Mouse (Mus musculus) lung, embryonic 16.5 days (tissue): ENCODE measurements around the gene Smg6. TPM values are rescaled to one million over a fixed set of nuclear protein-coding genes. Genes with fewer than 3 reads are reported as not detected.

Source experiments
- ATAC-seq: fragments of 200-750 bp; cut with Nextera tagmentation; 2 replicates; pipeline ENCODE4 v1.8.0; 2017; ENCODE audit warnings: low read depth, mild to moderate bottlenecking, moderate library complexity
- H3K27ac ChIP-seq: fragments of 300-500 bp; sonication (generic); 2 replicates; pipeline ENCODE4 v1.5.1; 2014; ENCODE audit warnings: mild to moderate bottlenecking, control low read depth, low read length
- H3K27me3 ChIP-seq: fragments of 300-500 bp; sonication (generic); 2 replicates; pipeline ENCODE4 v1.6.1; 2014; ENCODE audit warnings: low read depth, low read length, mixed read lengths; ENCODE audit not compliant: control insufficient read depth, insufficient read depth
- H3K36me3 ChIP-seq: fragments of 300-500 bp; sonication (generic); 2 replicates; pipeline ENCODE4 v1.6.1; 2014; ENCODE audit warnings: low read length; ENCODE audit not compliant: control insufficient read depth, insufficient read depth
- H3K4me1 ChIP-seq: fragments of 300-500 bp; sonication (generic); replicated peaks from 2 replicates; pipeline ENCODE4 v1.6.1; 2014; ENCODE audit warnings: low read length, mixed read lengths; ENCODE audit not compliant: control insufficient read depth, insufficient read depth
- H3K4me2 ChIP-seq: fragments of 300-500 bp; sonication (generic); 2 replicates; pipeline ENCODE4 v1.6.1; 2014; ENCODE audit warnings: low read depth, low read length, control low read depth
- H3K4me3 ChIP-seq: fragments of 300-500 bp; sonication (generic); 2 replicates; pipeline ENCODE4 v1.5.1; 2014; ENCODE audit warnings: mild to moderate bottlenecking, low read length, control low read depth
- H3K9ac ChIP-seq: fragments of 300-500 bp; sonication (generic); 2 replicates; pipeline ENCODE4 v1.6.1; 2014; ENCODE audit warnings: low read length, control low read depth
- H3K9me3 ChIP-seq: fragments of 300-500 bp; sonication (generic); 2 replicates; pipeline ENCODE4 v1.6.1; 2016; ENCODE audit warnings: low read length; ENCODE audit not compliant: control insufficient read depth
- WGBS: fragments of 180-500 bp; shearing (Covaris S2); extraction: QIAGEN DNeasy Blood & Tissue Kit; methylation state at CpG from one replicate; pipeline ENCODE4 v1.1.7; 2014; 5-methylcytosine and 5-hydroxymethylcytosine counted together
- polyA plus RNA-seq: library from polyadenylated mRNA; unstranded; fragments of >200 nt; fragmentation: Nextera tagmentation; extraction: Ambion mirVana; gene quantifications from 2 replicates; pipeline ENCODE4 v1.2.1, GENCODE M21; 2015

Gene Smg6
- 15.6 and 17.0 TPM in 2 replicates for polyA plus RNA-seq

DNA sequence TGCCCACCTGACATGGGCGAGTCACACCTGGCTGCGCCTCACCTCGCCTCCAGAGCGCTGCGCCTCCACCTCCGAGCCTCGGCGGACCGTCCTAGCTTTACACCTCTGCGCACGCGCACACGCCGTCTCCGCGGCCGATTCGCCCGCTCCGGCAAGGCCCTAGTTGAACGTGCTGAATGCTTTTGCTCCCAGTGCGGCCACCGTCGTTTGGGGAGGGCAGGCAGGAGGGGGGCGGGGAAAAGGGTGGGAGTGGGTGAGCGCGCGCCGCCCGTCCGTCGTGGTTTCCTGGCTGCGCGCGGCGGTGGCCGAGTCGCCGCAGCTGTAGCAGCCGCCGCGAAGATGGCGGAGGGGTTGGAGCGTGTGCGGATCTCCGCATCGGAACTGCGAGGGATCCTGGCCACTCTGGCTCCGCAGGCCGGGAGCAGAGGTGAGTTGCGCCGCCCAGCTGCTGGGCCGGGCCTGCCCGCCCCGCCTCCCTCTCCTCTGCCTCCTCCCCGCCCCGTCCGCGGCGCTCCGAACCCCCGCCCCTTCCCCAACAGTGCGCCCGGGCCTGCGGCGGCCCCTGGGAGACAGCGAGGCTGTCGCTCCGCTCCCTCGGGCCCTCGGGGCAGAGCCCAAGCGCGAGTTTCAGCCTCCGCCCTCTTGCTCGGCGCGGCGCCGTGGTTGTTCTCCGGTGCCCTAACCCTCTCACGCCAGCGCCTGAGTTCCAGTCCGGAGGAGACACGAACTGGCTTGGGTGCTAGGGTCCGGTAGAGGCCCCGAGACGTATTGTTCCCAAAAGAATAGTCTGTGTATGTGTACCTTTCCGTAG is at the start of gene Smg6, which contains the start of gene Srr:
Smg6 (plus strand) TSS at position 247 of the 811 bp plus-strand sequence.
Srr (minus strand) TSS at position 372 of the 811 bp plus-strand sequence.
- H3K4me2 ChIP-seq, result peak within 1 kb of the TSS; percentile 71
- H3K27ac ChIP-seq, result peak within 1 kb of the TSS; percentile 99
- no peaks in the 10 kb centered on the region for H3K27me3 ChIP-seq
- H3K9ac ChIP-seq, result peak within 1 kb of the TSS; percentile 99
- peak within 1 kb of the TSS; percentile 99 for H3K4me3 ChIP-seq
- H3K4me1 ChIP-seq, result peaks cover 15% of the 10 kb centered on the region; the same call in 1 of the 2 replicates
- WGBS, result under 1% methylated on average over 53 of the region's 88 CpGs
- peaks cover 7% of the 10 kb centered on the region for H3K36me3 ChIP-seq
- ATAC-seq, result peak; percentile 98
- no peaks in the 10 kb centered on the region for H3K9me3 ChIP-seq

- ATAC-seq, result peak; percentile 81
- Histone ChIP-seq H3K9ac (no peak overlapping the region), H3K9me3 (no peaks in the 10 kb centered on the region), H3K27me3 (no peaks in the 10 kb centered on the region), H3K4me2 (no peak overlapping the region), H3K27ac (no peak overlapping the region), H3K36me3 (no peaks in the 10 kb centered on the region), H3K4me3 (no peak overlapping the region), H3K4me1 (peaks cover 6% of the 10 kb centered on the region; the same call in 1 of the 2 replicates)
- 4% methylated on average over 9 of the region's 9 CpGs for WGBS
Measured at GRCm38 (mm10) chr11:74876801-74877200, 48.8 kb upstream of the Smg6 start.

DNA sequence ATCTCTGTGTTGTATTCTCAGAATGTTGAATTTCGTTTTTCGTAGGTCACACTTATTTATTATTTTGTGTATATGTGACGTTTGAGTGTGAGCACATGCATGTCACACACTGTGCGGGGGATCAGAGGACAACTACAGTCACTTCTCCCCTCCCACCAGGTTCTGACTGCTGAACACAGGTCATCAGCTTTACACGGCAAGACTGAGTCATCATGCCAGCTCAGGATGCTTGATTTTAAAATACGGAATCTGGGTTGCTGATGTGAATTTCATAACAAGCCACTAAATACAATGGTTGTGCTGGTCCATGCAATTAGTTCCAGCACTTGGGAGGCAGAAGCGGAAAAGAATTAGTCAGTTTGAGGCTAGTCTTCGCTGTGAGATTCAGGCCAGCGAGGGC is 44.6 kb upstream of the Smg6 start:
- ATAC-seq, result no peak

DNA sequence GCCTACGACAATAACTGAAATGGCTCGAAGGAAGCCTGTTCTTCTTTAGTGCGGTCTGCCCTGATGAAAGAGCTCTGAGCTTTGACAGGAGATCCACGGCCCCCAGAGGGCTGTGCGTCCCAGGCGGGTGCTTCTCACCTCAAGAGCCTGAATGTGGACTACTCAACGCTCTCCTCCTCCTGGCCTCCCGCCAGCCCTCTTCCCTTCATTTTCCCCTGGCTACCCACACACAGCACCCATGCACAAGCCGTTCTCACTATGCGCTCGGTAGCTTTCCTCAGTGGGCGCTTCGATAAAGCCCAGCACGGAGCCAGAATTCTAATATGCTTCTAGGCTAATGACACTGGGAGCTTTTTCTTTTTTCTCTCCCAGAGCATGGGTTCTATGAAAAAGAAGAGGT is 43.6 kb upstream of the Smg6 start:
- Histone ChIP-seq H3K4me1 (peaks cover 5% of the 10 kb centered on the region; the same call in 1 of the 2 replicates), H3K27ac (no peak overlapping the region), H3K4me2 (no peak overlapping the region), H3K27me3 (no peaks in the 10 kb centered on the region), H3K36me3 (no peaks in the 10 kb centered on the region), H3K4me3 (no peak overlapping the region), H3K9ac (no peak overlapping the region), H3K9me3 (no peaks in the 10 kb centered on the region)
- 51% methylated on average over 14 of the region's 14 CpGs for WGBS
- no peak for ATAC-seq

More for the DNA sequence above, 44.6 kb upstream of the Smg6 start:
- H3K9ac ChIP-seq, result no peak overlapping the region
- 81% methylated on average over 9 of the region's 9 CpGs for WGBS
- no peak overlapping the region for H3K27ac ChIP-seq
- H3K9me3 ChIP-seq, result no peaks in the 10 kb centered on the region
- no peak overlapping the region for H3K4me3 ChIP-seq
- H3K27me3 ChIP-seq, result no peaks in the 10 kb centered on the region
- no peak overlapping the region for H3K4me2 ChIP-seq
- no peaks in the 10 kb centered on the region for H3K36me3 ChIP-seq
- peaks cover 8% of the 10 kb centered on the region; the same call in 1 of the 2 replicates for H3K4me1 ChIP-seq

GRCm38 (mm10) chr11:74883098-74883497 is 42.5 kb upstream of the Smg6 start:
- Histone ChIP-seq H3K9me3 (no peaks in the 10 kb centered on the region), H3K4me3 (no peak overlapping the region), H3K36me3 (no peaks in the 10 kb centered on the region), H3K9ac (no peak overlapping the region), H3K4me2 (no peak overlapping the region), H3K27me3 (no peaks in the 10 kb centered on the region), H3K27ac (no peak overlapping the region), H3K4me1 (peaks cover 5% of the 10 kb centered on the region; the same call in 1 of the 2 replicates)
- no peak for ATAC-seq
- 91% methylated on average over 10 of the region's 10 CpGs for WGBS

GRCm38 (mm10) chr11:74894619-74895018 is 31.0 kb upstream of the Smg6 start:
- no peak for ATAC-seq
- no peaks in the 10 kb centered on the region for H3K9me3 ChIP-seq
- H3K4me3 ChIP-seq, result no peak overlapping the region
- no peak overlapping the region for H3K27ac ChIP-seq
- H3K4me1 ChIP-seq, result peaks cover 3% of the 10 kb centered on the region; the same call in 1 of the 2 replicates
- no peak overlapping the region for H3K4me2 ChIP-seq
- no peaks in the 10 kb centered on the region for H3K36me3 ChIP-seq
- H3K9ac ChIP-seq, result no peak overlapping the region
- WGBS, result 66% methylated on average over 4 of the region's 4 CpGs
- no peaks in the 10 kb centered on the region for H3K27me3 ChIP-seq

GRCm38 (mm10) chr11:74895980-74896900 is 29.4 kb upstream of the Smg6 start:
- Histone ChIP-seq H3K36me3 (peaks cover 13% of the 10 kb centered on the region), H3K4me2 (peak overlapping the region; percentile 96), H3K27ac (peak overlapping the region; percentile 81), H3K9ac (peak overlapping the region; percentile 80), H3K4me1 (peaks cover 3% of the 10 kb centered on the region), H3K27me3 (no peaks in the 10 kb centered on the region), H3K4me3 (peak overlapping the region; percentile 91), H3K9me3 (no peaks in the 10 kb centered on the region)
- ATAC-seq, result peak; percentile 60
- WGBS, result under 1% methylated on average over 43 of the region's 55 CpGs

DNA sequence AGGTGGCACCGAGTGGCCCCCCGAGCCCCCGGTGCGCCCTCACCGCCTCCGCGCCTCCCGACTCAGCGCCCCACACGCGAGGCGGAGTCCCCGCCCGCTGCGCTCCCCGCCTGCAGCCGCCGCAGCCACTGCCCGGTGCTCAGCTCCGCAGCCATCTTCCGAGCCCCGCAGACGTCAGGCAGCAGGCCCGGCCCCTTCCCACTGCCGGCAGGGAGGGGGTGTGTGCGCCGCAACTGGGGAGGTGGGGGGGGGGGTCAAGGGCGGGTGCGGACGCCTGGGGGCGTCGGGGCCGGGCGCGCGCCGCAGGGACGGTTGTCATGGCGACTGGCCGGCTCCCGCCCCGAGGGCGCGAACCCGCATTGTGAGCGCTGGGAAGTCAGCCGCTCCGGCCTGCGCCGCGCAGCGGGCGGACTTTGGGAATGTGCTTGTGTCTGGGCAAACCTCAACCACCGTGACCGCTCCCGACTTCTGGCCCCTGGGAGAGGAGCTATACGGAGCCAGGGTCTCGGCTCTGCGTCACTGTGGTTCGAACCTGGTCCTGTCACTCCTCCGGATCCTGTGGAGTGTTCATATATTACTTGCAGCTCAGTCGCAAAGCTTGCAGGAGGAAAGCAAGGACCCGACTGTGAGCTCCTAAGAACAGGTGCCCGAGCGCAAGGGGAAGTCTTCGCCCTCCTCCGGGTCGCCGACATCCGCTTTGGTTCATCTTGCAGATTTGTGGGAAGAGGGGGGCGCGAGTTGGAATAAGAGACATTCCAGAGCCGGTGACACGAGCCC is 28.5 kb upstream of the Smg6 start, which contains the start of gene Sgsm2:
Sgsm2 (minus strand) TSS at position 160 of the 777 bp plus-strand sequence.
- 0% methylated on average over 66 of the region's 74 CpGs for WGBS
- no peaks in the 10 kb centered on the region for H3K27me3 ChIP-seq

More for the DNA sequence above, 28.5 kb upstream of the Smg6 start, which contains the start of gene Sgsm2:
- ATAC-seq, result peak; percentile 77
- Histone ChIP-seq H3K36me3 (peaks cover 21% of the 10 kb centered on the region), H3K4me1 (peaks cover 3% of the 10 kb centered on the region), H3K27ac (peak within 1 kb of the TSS; percentile 87), H3K4me3 (peak within 1 kb of the TSS; percentile 91), H3K9me3 (no peaks in the 10 kb centered on the region), H3K9ac (peak within 1 kb of the TSS; percentile 80), H3K4me2 (peak within 1 kb of the TSS; percentile 96)
